ENCODE assay signal across 20 mouse cellular contexts in genomic region chr4:104500112-104500511, GRCm38 (mm10).
DNase-seq lines count a peak whose midpoint lies in the region; ATAC-seq lines count a peak whose summit lies in the region.
"Had no signal": no experiment of that assay in that cellular context is flagged by ENCODE, and none has a peak within 500 bp of the region (broad histone marks: within the 10 kb centered on the region; RNA-seq: fewer than 3 reads in every experiment).

No protein-coding gene starts in this region.

- peak overlapping the region; percentile 4; the same call in 1 of the 2 replicates for H3K27ac ChIP-seq in midbrain, embryonic 10.5 days (replicated peaks)
- no peak overlapping the region for H3K27ac ChIP-seq in midbrain, embryonic 15.5 days
- H3K27ac ChIP-seq: embryonic facial prominence, embryonic 10.5 days; embryonic facial prominence, embryonic 12.5 days; forebrain, embryonic 13.5 days; forebrain, embryonic 15.5 days had no signal

- H3K9me3 ChIP-seq in midbrain, embryonic 10.5 days (replicated peaks) = no peaks in the 10 kb centered on the region
- H3K9me3 ChIP-seq in midbrain, embryonic 15.5 days = no peaks in the 10 kb centered on the region
- H3K9me3 ChIP-seq: embryonic facial prominence, embryonic 10.5 days; embryonic facial prominence, embryonic 12.5 days; forebrain, embryonic 13.5 days; forebrain, embryonic 15.5 days had no signal

- 78% methylated on average over 2 of the region's 2 CpGs for WGBS in midbrain, embryonic 10.5 days
- 94% methylated on average over 2 of the region's 2 CpGs for WGBS in midbrain, embryonic 15.5 days

- no peak overlapping the region for H3K4me2 ChIP-seq in midbrain, embryonic 15.5 days
- H3K4me2 ChIP-seq: embryonic facial prominence, embryonic 12.5 days; forebrain, embryonic 13.5 days; forebrain, embryonic 15.5 days had no signal

- no peak overlapping the region for H3K9ac ChIP-seq in midbrain, embryonic 15.5 days
- H3K9ac ChIP-seq: embryonic facial prominence, embryonic 12.5 days; forebrain, embryonic 13.5 days; forebrain, embryonic 15.5 days; forebrain, postnatal 0 days had no signal

- peaks cover 26% of the 10 kb centered on the region for H3K27me3 ChIP-seq in midbrain, embryonic 10.5 days (ENCODE audit: low read depth, poor library complexity, severe bottlenecking)
- no peaks in the 10 kb centered on the region for H3K27me3 ChIP-seq in midbrain, embryonic 15.5 days (replicated peaks)
- H3K27me3 ChIP-seq: forebrain, embryonic 13.5 days; forebrain, embryonic 15.5 days; Patski had no signal

- DNase-seq in midbrain, embryonic 10.5 days (ENCODE audit: low spot score) = no peak
- DNase-seq in ES-CJ7 (ENCODE audit: low read depth, low spot score) (peak; percentile 7), R1 (ENCODE audit: low read depth, low spot score) (peak; percentile 43)
- no peak for DNase-seq in cerebellum, adult 18-20 months
- DNase-seq: adrenal gland, adult 2 months; adrenal gland, postnatal 10 days; adrenal gland, postnatal 25 days; cerebellum, adult 11 months; cerebellum, adult 2 months; cerebellum, adult 9-10 months; cerebellum, postnatal 10 days; cerebellum, postnatal 25 days; forebrain, postnatal 0 days had no signal

- no peaks in the 10 kb centered on the region for H3K36me3 ChIP-seq in midbrain, embryonic 10.5 days
- H3K36me3 ChIP-seq in midbrain, embryonic 15.5 days (replicated peaks) = no peaks in the 10 kb centered on the region
- H3K36me3 ChIP-seq: embryonic facial prominence, embryonic 10.5 days; embryonic facial prominence, embryonic 12.5 days; forebrain, embryonic 15.5 days; G1E had no signal

- peaks cover 65% of the 10 kb centered on the region for H3K4me1 ChIP-seq in midbrain, embryonic 10.5 days
- peaks cover 24% of the 10 kb centered on the region for H3K4me1 ChIP-seq in midbrain, embryonic 15.5 days

- no peak for ATAC-seq in midbrain, embryonic 15.5 days (replicated peaks)
- ATAC-seq: forebrain, embryonic 13.5 days; forebrain, embryonic 15.5 days; forebrain, postnatal 0 days; Patski had no signal

- H3K4me3 ChIP-seq in midbrain, embryonic 10.5 days = no peak overlapping the region
- H3K4me3 ChIP-seq in midbrain, embryonic 15.5 days = no peak overlapping the region
- H3K4me3 ChIP-seq: embryonic facial prominence, embryonic 10.5 days; embryonic facial prominence, embryonic 12.5 days; forebrain, embryonic 13.5 days; forebrain, embryonic 15.5 days had no signal

Comparison
In these comparisons a context has a peak if more than half of its experiments do, and no peak if none do; other contexts are left out.
1. DNase-seq: peak in ES-CJ7 (single experiment) and R1 (single experiment); none in midbrain, embryonic 10.5 days (single experiment) and cerebellum, adult 18-20 months (0 of 2).